Mouse (Mus musculus): ENCODE measurements at regions not wholly inside any gene's neighbourhood (a gene's known extent, or its start where the extent isn't known, plus 50 kb on each side); places are given as distances from the start of the nearest gene placed in this dataset.
A peak's percentile ranks its signal among the peaks of the same experiment; 100 is the strongest.

- Histone ChIP-seq H3K9me3 (replicated peaks) (no peaks in the 10 kb centered on the region), H3K27me3 (ENCODE audit: low read depth, poor library complexity, severe bottlenecking) (no peaks in the 10 kb centered on the region), H3K4me1 (peaks cover 13% of the 10 kb centered on the region), H3K27ac (no peak overlapping the region), H3K4me3 (no peak overlapping the region), H3K36me3 (no peaks in the 10 kb centered on the region)
- WGBS: 79% methylated on average over 5 of the region's 5 CpGs
- no peak for DNase-seq (ENCODE audit: low spot score)
Measured at GRCm38 (mm10) chr2:159446886-159447285, 652.3 kb downstream of the Dhx35 start.

GRCm38 (mm10) chr2:159448976-159449375 lies 654.4 kb downstream of the Dhx35 start:
- Histone ChIP-seq H3K4me1 (peaks cover 7% of the 10 kb centered on the region; the same call in 1 of the 2 replicates), H3K4me3 (no peak overlapping the region), H3K36me3 (no peaks in the 10 kb centered on the region), H3K27me3 (ENCODE audit: low read depth, poor library complexity, severe bottlenecking) (no peaks in the 10 kb centered on the region), H3K9me3 (replicated peaks) (no peaks in the 10 kb centered on the region), H3K27ac (no peak overlapping the region)
- DNase-seq (ENCODE audit: low spot score): no peak
- WGBS: 95% methylated on average over 5 of the region's 5 CpGs

GRCm38 (mm10) chr2:159451439-159451838 lies 656.8 kb downstream of the Dhx35 start:
- Histone ChIP-seq H3K36me3 (no peaks in the 10 kb centered on the region), H3K4me3 (no peak overlapping the region), H3K27me3 (ENCODE audit: low read depth, poor library complexity, severe bottlenecking) (no peaks in the 10 kb centered on the region), H3K27ac (no peak overlapping the region), H3K9me3 (replicated peaks) (no peaks in the 10 kb centered on the region), H3K4me1 (no peaks in the 10 kb centered on the region)
- WGBS: 83% methylated on average over 9 of the region's 9 CpGs
- no peak for DNase-seq (ENCODE audit: low spot score)

- Histone ChIP-seq H3K4me1 (no peaks in the 10 kb centered on the region), H3K27ac (no peak overlapping the region), H3K9me3 (replicated peaks) (no peaks in the 10 kb centered on the region), H3K4me3 (no peak overlapping the region), H3K36me3 (no peaks in the 10 kb centered on the region), H3K27me3 (ENCODE audit: low read depth, poor library complexity, severe bottlenecking) (no peaks in the 10 kb centered on the region)
- no peak for DNase-seq (ENCODE audit: low spot score)
- WGBS: 87% methylated on average over 6 of the region's 6 CpGs
Measured at GRCm38 (mm10) chr2:159481399-159482080, 686.9 kb downstream of the Dhx35 start.

- 81% methylated on average over 3 of the region's 3 CpGs for WGBS
- Histone ChIP-seq H3K36me3 (no peaks in the 10 kb centered on the region), H3K27me3 (ENCODE audit: low read depth, poor library complexity, severe bottlenecking) (no peaks in the 10 kb centered on the region), H3K9me3 (replicated peaks) (no peaks in the 10 kb centered on the region), H3K27ac (no peak overlapping the region), H3K4me3 (no peak overlapping the region), H3K4me1 (no peaks in the 10 kb centered on the region)
- DNase-seq (ENCODE audit: low spot score): no peak
Measured at GRCm38 (mm10) chr2:159491090-159491489, 696.5 kb downstream of the Dhx35 start.

GRCm38 (mm10) chr2:159498691-159499090 lies 704.1 kb downstream of the Dhx35 start:
- DNase-seq (ENCODE audit: low spot score): peak; percentile 30
- H3K27ac ChIP-seq: peak overlapping the region; percentile 71
- H3K9me3 ChIP-seq (replicated peaks): no peaks in the 10 kb centered on the region
- no peaks in the 10 kb centered on the region for H3K27me3 ChIP-seq (ENCODE audit: low read depth, poor library complexity, severe bottlenecking)
- no peaks in the 10 kb centered on the region for H3K36me3 ChIP-seq
- peaks cover 39% of the 10 kb centered on the region for H3K4me1 ChIP-seq
- no peak overlapping the region for H3K4me3 ChIP-seq
- WGBS: 29% methylated on average over 2 of the region's 2 CpGs

- no peaks in the 10 kb centered on the region for H3K27me3 ChIP-seq (ENCODE audit: low read depth, poor library complexity, severe bottlenecking)
- H3K36me3 ChIP-seq: no peaks in the 10 kb centered on the region
- DNase-seq (ENCODE audit: low spot score): peak; percentile 63
- H3K9me3 ChIP-seq (replicated peaks): no peaks in the 10 kb centered on the region
- H3K4me1 ChIP-seq: peaks cover 39% of the 10 kb centered on the region
- 14% methylated on average over 3 of the region's 3 CpGs for WGBS
- no peak overlapping the region for H3K27ac ChIP-seq
- no peak overlapping the region for H3K4me3 ChIP-seq
Measured at GRCm38 (mm10) chr2:159501039-159501438, 706.4 kb downstream of the Dhx35 start.

- no peak overlapping the region for H3K27ac ChIP-seq
- no peak overlapping the region for H3K4me3 ChIP-seq
- 79% methylated on average over 4 of the region's 4 CpGs for WGBS
- no peaks in the 10 kb centered on the region for H3K36me3 ChIP-seq
- H3K9me3 ChIP-seq (replicated peaks): no peaks in the 10 kb centered on the region
- DNase-seq (ENCODE audit: low spot score): no peak
- H3K4me1 ChIP-seq: no peaks in the 10 kb centered on the region
- H3K27me3 ChIP-seq (ENCODE audit: low read depth, poor library complexity, severe bottlenecking): no peaks in the 10 kb centered on the region
Measured at GRCm38 (mm10) chr2:159519066-159519465, 724.5 kb downstream of the Dhx35 start.

GRCm38 (mm10) chr2:159523739-159524138 lies 729.1 kb downstream of the Dhx35 start:
- no peak for DNase-seq (ENCODE audit: low spot score)
- Histone ChIP-seq H3K27me3 (ENCODE audit: low read depth, poor library complexity, severe bottlenecking) (no peaks in the 10 kb centered on the region), H3K4me1 (no peaks in the 10 kb centered on the region), H3K9me3 (replicated peaks) (no peaks in the 10 kb centered on the region), H3K4me3 (no peak overlapping the region), H3K36me3 (no peaks in the 10 kb centered on the region), H3K27ac (no peak overlapping the region)
- WGBS: 84% methylated on average over 2 of the region's 2 CpGs

- no peaks in the 10 kb centered on the region for H3K9me3 ChIP-seq (replicated peaks)
- no peak overlapping the region for H3K27ac ChIP-seq
- no peaks in the 10 kb centered on the region for H3K36me3 ChIP-seq
- no peak for DNase-seq (ENCODE audit: low spot score)
- H3K4me1 ChIP-seq: peaks cover 6% of the 10 kb centered on the region; the same call in 1 of the 2 replicates
- WGBS: 57% methylated on average over 2 of the region's 2 CpGs
- no peak overlapping the region for H3K4me3 ChIP-seq
- no peaks in the 10 kb centered on the region for H3K27me3 ChIP-seq (ENCODE audit: low read depth, poor library complexity, severe bottlenecking)
Measured at GRCm38 (mm10) chr2:159534951-159535350, 740.3 kb downstream of the Dhx35 start.

- no peaks in the 10 kb centered on the region for H3K36me3 ChIP-seq
- H3K27me3 ChIP-seq (ENCODE audit: low read depth, poor library complexity, severe bottlenecking): no peaks in the 10 kb centered on the region
- no peak for DNase-seq (ENCODE audit: low spot score)
- no peak overlapping the region for H3K4me3 ChIP-seq
- no peak overlapping the region for H3K27ac ChIP-seq
- no peaks in the 10 kb centered on the region for H3K9me3 ChIP-seq (replicated peaks)
- H3K4me1 ChIP-seq: peaks cover 13% of the 10 kb centered on the region
Measured at GRCm38 (mm10) chr2:159539261-159539660, 744.7 kb downstream of the Dhx35 start.

- H3K4me3 ChIP-seq: no peak overlapping the region
- no peaks in the 10 kb centered on the region for H3K27me3 ChIP-seq (ENCODE audit: low read depth, poor library complexity, severe bottlenecking)
- no peak for DNase-seq (ENCODE audit: low spot score)
- H3K27ac ChIP-seq: no peak overlapping the region
- no peaks in the 10 kb centered on the region for H3K9me3 ChIP-seq (replicated peaks)
- no peaks in the 10 kb centered on the region for H3K4me1 ChIP-seq
- WGBS: 96% methylated on average over 3 of the region's 3 CpGs
- no peaks in the 10 kb centered on the region for H3K36me3 ChIP-seq
Measured at GRCm38 (mm10) chr2:159557567-159557966, 763.0 kb downstream of the Dhx35 start.

GRCm38 (mm10) chr2:159565255-159565654 lies 768.7 kb downstream of the Gm826 start:
- no peak overlapping the region for H3K27ac ChIP-seq
- no peaks in the 10 kb centered on the region for H3K9me3 ChIP-seq (replicated peaks)
- H3K4me1 ChIP-seq: peaks cover 15% of the 10 kb centered on the region
- no peaks in the 10 kb centered on the region; the same call in 1 of the 2 replicates for H3K27me3 ChIP-seq (ENCODE audit: low read depth, poor library complexity, severe bottlenecking)
- H3K36me3 ChIP-seq: no peaks in the 10 kb centered on the region
- no peak for DNase-seq (ENCODE audit: low spot score)
- whole genome bisulfite sequencing: 50% methylated on average over 4 of the region's 4 CpGs
- no peak overlapping the region for H3K4me3 ChIP-seq

- 85% methylated on average over 5 of the region's 5 CpGs for whole genome bisulfite sequencing
- H3K27ac ChIP-seq: no peak overlapping the region
- no peaks in the 10 kb centered on the region for H3K36me3 ChIP-seq
- no peak overlapping the region for H3K4me3 ChIP-seq
- peaks cover 15% of the 10 kb centered on the region for H3K4me1 ChIP-seq
- H3K27me3 ChIP-seq (ENCODE audit: low read depth, poor library complexity, severe bottlenecking): no peaks in the 10 kb centered on the region; the same call in 1 of the 2 replicates
- no peak for DNase-seq (ENCODE audit: low spot score)
- H3K9me3 ChIP-seq (replicated peaks): no peaks in the 10 kb centered on the region
Measured at GRCm38 (mm10) chr2:159565921-159566320, 768.0 kb downstream of the Gm826 start.

All from limb, embryonic 10.5 days (tissue).